Mouse (Mus musculus) intestine, postnatal 0 days (tissue): ENCODE results near the gene Atg101. TPM values are rescaled to one million over a fixed set of nuclear protein-coding genes. Genes with fewer than 3 reads are reported as not detected.

ENCODE experiments used
- ATAC-seq: fragments of 200-750 bp; cut with Nextera tagmentation; 2 replicates; pipeline ENCODE4 v1.8.0; 2017; ENCODE audit warnings: mild to moderate bottlenecking, moderate TSS enrichment, moderate library complexity
- H3K27ac ChIP-seq: fragments of 300-500 bp; sonication (generic); 2 replicates; pipeline ENCODE4 v1.5.1; 2014; ENCODE audit warnings: mild to moderate bottlenecking, low read depth, low read length, moderate library complexity
- H3K27me3 ChIP-seq: fragments of 300-500 bp; sonication (generic); replicated peaks from 2 replicates; pipeline ENCODE4 v1.6.1; 2014; ENCODE audit warnings: low read length, mixed read lengths; ENCODE audit not compliant: control insufficient read depth, insufficient read depth
- H3K36me3 ChIP-seq: fragments of 300-500 bp; sonication (generic); 2 replicates; pipeline ENCODE4 v1.6.1; 2014; ENCODE audit warnings: mild to moderate bottlenecking, moderate library complexity; ENCODE audit not compliant: control insufficient read depth, insufficient read depth
- H3K4me1 ChIP-seq: fragments of 300-500 bp; sonication (generic); replicated peaks from 2 replicates; pipeline ENCODE4 v1.6.1; 2014; ENCODE audit warnings: antibody characterized with exemption, low read length, mixed read lengths; ENCODE audit not compliant: control insufficient read depth, insufficient read depth
- H3K4me2 ChIP-seq: fragments of 300-500 bp; sonication (generic); replicated peaks from 2 replicates; pipeline ENCODE4 v1.6.1; 2014; ENCODE audit warnings: low read depth, mild to moderate bottlenecking, moderate library complexity
- H3K4me3 ChIP-seq: fragments of 300-500 bp; sonication (generic); 2 replicates; pipeline ENCODE4 v1.5.1; 2014; ENCODE audit warnings: low read depth, low read length
- H3K9ac ChIP-seq: fragments of 300-500 bp; sonication (generic); 2 replicates; pipeline ENCODE4 v1.6.1; 2014; ENCODE audit warnings: mild to moderate bottlenecking, low read depth, low read length
- H3K9me3 ChIP-seq: fragments of 300-500 bp; sonication (generic); 2 replicates; pipeline ENCODE4 v1.6.1; 2016; ENCODE audit warnings: mixed run types; ENCODE audit not compliant: control insufficient read depth
- CTCF ChIP-seq: sonication (generic); IDR thresholded peaks from 2 replicates; pipeline ENCODE4 v1.5.1; 2016; ENCODE audit warnings: low read depth, mild to moderate bottlenecking, control low read depth, antibody characterized with exemption, moderate library complexity
- WGBS: fragments of 180-500 bp; shearing (Covaris S2); extraction: QIAGEN DNeasy Blood & Tissue Kit; methylation state at CpG from one replicate; pipeline ENCODE4 v1.1.7; 2014; 5-methylcytosine and 5-hydroxymethylcytosine counted together
- polyA plus RNA-seq: library from polyadenylated mRNA; unstranded; fragments of >200 nt; fragmentation: Nextera tagmentation; extraction: Ambion mirVana; gene quantifications from 2 replicates; pipeline ENCODE4 v1.2.1, GENCODE M21; 2015

Atg101 gene
- polyA plus RNA-seq, 1 experiment from 2014 or later, result 50.9 TPM

- H3K9me3 ChIP-seq, result no peaks in the 10 kb centered on the region
- ATAC-seq, result no peak
- no peaks in the 10 kb centered on the region for H3K4me1 ChIP-seq
- H3K9ac ChIP-seq, result no peak overlapping the region
- TF ChIP-seq CTCF, result no peak
- no peak overlapping the region for H3K27ac ChIP-seq
- H3K36me3 ChIP-seq, result peaks cover 9% of the 10 kb centered on the region
- 93% methylated on average over 10 of the region's 10 CpGs for WGBS
- no peak overlapping the region for H3K4me3 ChIP-seq
- H3K27me3 ChIP-seq, result no peaks in the 10 kb centered on the region
- H3K4me2 ChIP-seq, result no peak overlapping the region
Measured at GRCm38 (mm10) chr15:101295616-101296015, 11.5 kb downstream of the Atg101 start.

GRCm38 (mm10) chr15:101296091-101296490 lies 12.0 kb downstream of the Atg101 start:
- Histone ChIP-seq H3K4me2 (no peak overlapping the region), H3K9me3 (no peaks in the 10 kb centered on the region), H3K27me3 (no peaks in the 10 kb centered on the region), H3K36me3 (peaks cover 5% of the 10 kb centered on the region), H3K4me3 (no peak overlapping the region), H3K9ac (no peak overlapping the region), H3K27ac (no peak overlapping the region), H3K4me1 (no peaks in the 10 kb centered on the region)
- TF ChIP-seq CTCF, result no peak
- no peak for ATAC-seq
- 87% methylated on average over 11 of the region's 11 CpGs for WGBS

GRCm38 (mm10) chr15:101297988-101298387 lies 13.9 kb downstream of the Atg101 start:
- ATAC-seq, result no peak
- no peaks in the 10 kb centered on the region for H3K27me3 ChIP-seq
- WGBS, result 62% methylated on average over 7 of the region's 7 CpGs
- H3K36me3 ChIP-seq, result no peaks in the 10 kb centered on the region
- H3K4me3 ChIP-seq, result no peak overlapping the region
- TF ChIP-seq CTCF, result no peak
- no peak overlapping the region for H3K27ac ChIP-seq
- no peaks in the 10 kb centered on the region for H3K4me1 ChIP-seq
- H3K9me3 ChIP-seq, result no peaks in the 10 kb centered on the region
- H3K9ac ChIP-seq, result no peak overlapping the region
- H3K4me2 ChIP-seq, result no peak overlapping the region

GRCm38 (mm10) chr15:101298550-101298949 lies 14.5 kb downstream of the Atg101 start:
- ATAC-seq, result no peak
- Histone ChIP-seq H3K27me3 (no peaks in the 10 kb centered on the region), H3K9me3 (no peaks in the 10 kb centered on the region), H3K9ac (no peak overlapping the region), H3K36me3 (no peaks in the 10 kb centered on the region), H3K27ac (no peak overlapping the region), H3K4me1 (no peaks in the 10 kb centered on the region), H3K4me3 (no peak overlapping the region), H3K4me2 (no peak overlapping the region)
- TF ChIP-seq CTCF, result no peak
- whole genome bisulfite sequencing, result 34% methylated on average over 7 of the region's 7 CpGs

- H3K27ac ChIP-seq, result no peak overlapping the region
- no peak for ATAC-seq
- H3K9me3 ChIP-seq, result no peaks in the 10 kb centered on the region
- no peak overlapping the region for H3K4me3 ChIP-seq
- no peak overlapping the region for H3K4me2 ChIP-seq
- 64% methylated on average over 14 of the region's 14 CpGs for WGBS
- H3K9ac ChIP-seq, result no peak overlapping the region
- H3K4me1 ChIP-seq, result no peaks in the 10 kb centered on the region
- H3K27me3 ChIP-seq, result no peaks in the 10 kb centered on the region
- no peak for TF ChIP-seq CTCF
- no peaks in the 10 kb centered on the region for H3K36me3 ChIP-seq
Measured at GRCm38 (mm10) chr15:101299480-101299960, 15.4 kb downstream of the Atg101 start.

- 46% methylated on average over 6 of the region's 6 CpGs for WGBS
- no peak for ATAC-seq
Measured at GRCm38 (mm10) chr15:101300128-101300527, 16.1 kb downstream of the Atg101 start.

GRCm38 (mm10) chr15:101302201-101302600 lies 18.1 kb downstream of the Atg101 start:
- Histone ChIP-seq H3K4me2 (no peak overlapping the region), H3K9ac (no peak overlapping the region), H3K4me1 (no peaks in the 10 kb centered on the region), H3K36me3 (no peaks in the 10 kb centered on the region), H3K4me3 (no peak overlapping the region), H3K27ac (no peak overlapping the region), H3K27me3 (no peaks in the 10 kb centered on the region), H3K9me3 (no peaks in the 10 kb centered on the region)
- no peak for ATAC-seq
- WGBS, result 75% methylated on average over 3 of the region's 3 CpGs
- no peak for TF ChIP-seq CTCF

More at GRCm38 (mm10) chr15:101300128-101300527, 16.1 kb downstream of the Atg101 start:
- no peaks in the 10 kb centered on the region for H3K4me1 ChIP-seq
- H3K27ac ChIP-seq, result no peak overlapping the region
- no peaks in the 10 kb centered on the region for H3K9me3 ChIP-seq
- no peak overlapping the region for H3K4me3 ChIP-seq
- H3K36me3 ChIP-seq, result no peaks in the 10 kb centered on the region
- no peak for TF ChIP-seq CTCF
- H3K4me2 ChIP-seq, result no peak overlapping the region
- no peak overlapping the region; the same call in 1 of the 2 replicates for H3K9ac ChIP-seq
- H3K27me3 ChIP-seq, result no peaks in the 10 kb centered on the region
